ENCODE assay signal across 13 mouse cellular contexts in genomic region chr14:32037661-32038252, GRCm38 (mm10). TPM values are rescaled to one million over a fixed set of nuclear protein-coding genes. Genes with fewer than 3 reads are reported as not detected.
DNase-seq lines count a peak whose midpoint lies in the region; ATAC-seq and TF ChIP-seq lines count a peak whose summit lies in the region.
"Had no signal": no experiment of that assay in that cellular context is flagged by ENCODE, and none has a peak within 500 bp of the region (broad histone marks: within the 10 kb centered on the region; RNA-seq: fewer than 3 reads in every experiment).

No protein-coding gene starts in this region.

- no peak overlapping the region for H3K4me3 ChIP-seq in hindbrain, embryonic 10.5 days
- no peak overlapping the region for H3K4me3 ChIP-seq in hindbrain, postnatal 0 days (ENCODE audit: low read length)
- H3K4me3 ChIP-seq: heart, embryonic 15.5 days; megakaryocyte, embryonic 14.5 days had no signal

- no peak for TF ChIP-seq CTCF in hindbrain, postnatal 0 days (IDR thresholded peaks at IDR 0.05; ENCODE audit: low read depth)

- H3K9ac ChIP-seq in hindbrain, postnatal 0 days (replicated peaks; ENCODE audit: low read length): no peak overlapping the region
- H3K9ac ChIP-seq: heart, embryonic 15.5 days; lung, embryonic 14.5 days had no signal

- ATAC-seq in hindbrain, postnatal 0 days: no peak
- peak; percentile 64 for ATAC-seq in megakaryocyte progenitor cell, adult 5-6 weeks (replicated peaks; ENCODE audit: poor library complexity)
- ATAC-seq: CD4-positive, CD25-positive, alpha-beta regulatory T cell, adult 4 months; forebrain, embryonic 16.5 days had no signal

- intact Hi-C loops in heart, postnatal 25 days (cut with DNase I): no loop called here

- H3K9me3 ChIP-seq in hindbrain, embryonic 10.5 days: no peaks in the 10 kb centered on the region
- H3K9me3 ChIP-seq in hindbrain, postnatal 0 days (ENCODE audit: low read length): no peaks in the 10 kb centered on the region
- H3K9me3 ChIP-seq: heart, embryonic 15.5 days had no signal

- H3K27ac ChIP-seq in hindbrain, embryonic 10.5 days: peak overlapping the region; percentile 16; the same call in 1 of the 2 replicates
- no peak overlapping the region for H3K27ac ChIP-seq in hindbrain, postnatal 0 days
- H3K27ac ChIP-seq: heart, embryonic 15.5 days had no signal

- 84% methylated on average over 8 of the region's 8 CpGs for WGBS in hindbrain, embryonic 10.5 days
- WGBS in hindbrain, postnatal 0 days: 84% methylated on average over 8 of the region's 8 CpGs

- H3K27me3 ChIP-seq in hindbrain, embryonic 10.5 days (ENCODE audit: insufficient read depth, poor library complexity, severe bottlenecking): no peaks in the 10 kb centered on the region
- no peaks in the 10 kb centered on the region for H3K27me3 ChIP-seq in hindbrain, postnatal 0 days (ENCODE audit: insufficient read depth, low read length)
- H3K27me3 ChIP-seq: heart, embryonic 15.5 days had no signal

- no peak for DNase-seq in hindbrain, embryonic 10.5 days (ENCODE audit: low spot score)
- no peak for DNase-seq in hindbrain, postnatal 0 days (ENCODE audit: low spot score)
- peak; percentile 25 for DNase-seq in c-Kit-negative CD71-positive TER-119-positive erythroid progenitor cells, embryonic 14.5 days (ENCODE audit: low read depth, low spot score)
- DNase-seq in heart, postnatal 25 days (ENCODE audit: low spot score): peak; percentile 20
- no peak for DNase-seq in frontal cortex, postnatal 10 days (ENCODE audit: low spot score in 2 of 2)
- no peak for DNase-seq in kidney, adult 11 months
- DNase-seq: lung, embryonic 14.5 days; right cerebral cortex, postnatal 25 days had no signal

- no peaks in the 10 kb centered on the region for H3K36me3 ChIP-seq in hindbrain, embryonic 10.5 days
- H3K36me3 ChIP-seq in hindbrain, postnatal 0 days (ENCODE audit: insufficient read depth, low read length): no peaks in the 10 kb centered on the region
- H3K36me3 ChIP-seq: heart, embryonic 15.5 days had no signal

- no peak overlapping the region for H3K4me2 ChIP-seq in hindbrain, postnatal 0 days (ENCODE audit: low read depth, low read length)
- H3K4me2 ChIP-seq: heart, embryonic 15.5 days; lung, embryonic 14.5 days had no signal

- H3K4me1 ChIP-seq in hindbrain, embryonic 10.5 days (replicated peaks): no peaks in the 10 kb centered on the region
- H3K4me1 ChIP-seq in hindbrain, postnatal 0 days (ENCODE audit: insufficient read depth, low read length): no peaks in the 10 kb centered on the region
- H3K4me1 ChIP-seq: heart, embryonic 15.5 days had no signal

RNA-seq across cellular contexts. Expression of gene Galnt15, which starts 9.0 kb away (rescaled TPM):
- 0.13 and 0.17 TPM in 2 replicates for polyA plus RNA-seq in hindbrain, embryonic 10.5 days (2016; fragmentation: Nextera tagmentation; extraction: Ambion mirVana)
- total RNA-seq in hindbrain, postnatal 0 days (2014; rRNA removed): 3.3 and 5.1 TPM in 2 replicates
- polyA plus RNA-seq in hindbrain, postnatal 0 days (2015; fragmentation: Nextera tagmentation; extraction: Ambion mirVana): 1.8 and 2.4 TPM in 2 replicates
- 10 to 100 TPM; 14.1 to 17.1 TPM for total RNA-seq in heart, postnatal 25 days (2021)
- not detected in 2 replicates for total RNA-seq in megakaryocyte progenitor cell, adult 5-6 weeks (2015)
- total RNA-seq in megakaryocyte progenitor cell, adult 5-6 weeks (2017): not detected in 2 replicates
- polyA plus RNA-seq: CD4-positive, CD25-positive, alpha-beta regulatory T cell, adult 4 months had no signal

RNA-seq across cellular contexts. Expression of gene Oxnad1, which starts 47.4 kb away (rescaled TPM):
- polyA plus RNA-seq in hindbrain, embryonic 10.5 days (2016; fragmentation: Nextera tagmentation; extraction: Ambion mirVana): 22.2 and 23.0 TPM in 2 replicates
- total RNA-seq in hindbrain, postnatal 0 days (2014; rRNA removed): 28.8 and 34.3 TPM in 2 replicates
- 24.5 and 24.6 TPM in 2 replicates for polyA plus RNA-seq in hindbrain, postnatal 0 days (2015; fragmentation: Nextera tagmentation; extraction: Ambion mirVana)
- total RNA-seq in heart, postnatal 25 days (2021): 10 to 100 TPM; 50.4 to 56.2 TPM
- total RNA-seq in megakaryocyte progenitor cell, adult 5-6 weeks (2015): 8.3 and 14.9 TPM in 2 replicates
- total RNA-seq in megakaryocyte progenitor cell, adult 5-6 weeks (2017): 36.2 and 45.2 TPM in 2 replicates

RNA-seq across cellular contexts. Expression of gene Dph3, which starts 47.8 kb away (rescaled TPM):
- polyA plus RNA-seq in hindbrain, embryonic 10.5 days (2016; fragmentation: Nextera tagmentation; extraction: Ambion mirVana): 89.7 and 93.6 TPM in 2 replicates
- total RNA-seq in hindbrain, postnatal 0 days (2014; rRNA removed): 45.3 and 46.3 TPM in 2 replicates
- polyA plus RNA-seq in hindbrain, postnatal 0 days (2015; fragmentation: Nextera tagmentation; extraction: Ambion mirVana): 75.8 and 78.2 TPM in 2 replicates
- 10 to 100 TPM; 88.8 to 91.0 TPM for total RNA-seq in heart, postnatal 25 days (2021)
- total RNA-seq in megakaryocyte progenitor cell, adult 5-6 weeks (2015): 88.0 and 117 TPM in 2 replicates
- total RNA-seq in megakaryocyte progenitor cell, adult 5-6 weeks (2017): 41.2 and 67.5 TPM in 2 replicates

Comparison
In these comparisons a context has a peak if more than half of its experiments do, and no peak if none do; other contexts are left out.
1. DNase-seq: peak in c-Kit-negative CD71-positive TER-119-positive erythroid progenitor cells, embryonic 14.5 days (single experiment) and heart, postnatal 25 days (single experiment); none in hindbrain, embryonic 10.5 days (single experiment), hindbrain, postnatal 0 days (single experiment), frontal cortex, postnatal 10 days (0 of 2) and kidney, adult 11 months (single experiment).